Mouse (Mus musculus): ENCODE measurements around the gene Prkd2. TPM values are rescaled to one million over a fixed set of nuclear protein-coding genes. Genes with fewer than 3 reads are reported as not detected.

The Prkd2 gene
- polyA plus RNA-seq, 1 experiment from 2014 or later: 8.4 TPM

DNA sequence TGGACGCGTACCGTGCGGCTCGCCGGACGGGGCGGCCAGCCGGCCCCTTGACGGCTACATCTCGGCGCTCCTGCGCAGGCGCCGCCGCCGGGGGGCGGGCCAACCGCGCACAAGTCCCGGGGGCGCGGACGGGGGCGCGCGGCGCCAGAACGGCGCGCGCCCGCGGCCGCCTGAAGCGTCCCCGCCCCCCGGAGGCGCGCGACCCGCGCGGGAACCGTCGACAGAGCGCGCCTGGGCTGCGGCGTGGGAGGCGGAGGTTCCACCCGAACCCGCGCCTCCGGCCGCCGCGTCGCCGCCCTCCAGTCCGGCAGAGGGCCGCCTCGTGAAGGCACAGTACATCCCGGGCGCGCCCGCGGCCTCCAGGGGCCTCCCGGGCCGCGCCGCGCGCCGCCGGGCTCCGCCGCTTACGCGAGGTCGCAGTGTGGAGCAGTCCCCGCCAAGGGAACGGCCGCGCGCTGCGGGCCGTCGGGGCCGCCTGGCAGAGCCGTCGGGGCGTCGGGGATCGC, 42.6 kb downstream of the Prkd2 start:
- peak; percentile 29 for ATAC-seq (replicated peaks; ENCODE audit: low FRiP score)
- H3K27ac ChIP-seq (ENCODE audit: low read depth, low read length): no peak overlapping the region
- no peak for DNase-seq (ENCODE audit: low spot score)
- WGBS: 17% methylated on average over 89 of the region's 95 CpGs
- peaks cover 25% of the 10 kb centered on the region for H3K36me3 ChIP-seq (ENCODE audit: control insufficient read depth, insufficient read depth, low read length)
- H3K4me1 ChIP-seq (replicated peaks; ENCODE audit: control insufficient read depth, insufficient read depth, low read length): peaks cover 4% of the 10 kb centered on the region
- H3K9ac ChIP-seq (ENCODE audit: low read depth, low read length): no peak overlapping the region
- H3K27me3 ChIP-seq (replicated peaks; ENCODE audit: control insufficient read depth, insufficient read depth, low read length): peaks cover 62% of the 10 kb centered on the region
- peak overlapping the region; percentile 41 for H3K4me3 ChIP-seq (ENCODE audit: low read depth, low read length)
- peaks cover 8% of the 10 kb centered on the region for H3K9me3 ChIP-seq (ENCODE audit: control insufficient read depth, low read length)
- peak overlapping the region; percentile 53 for H3K4me2 ChIP-seq

- no peak for DNase-seq (ENCODE audit: low spot score)
- peaks cover 65% of the 10 kb centered on the region for H3K27me3 ChIP-seq (replicated peaks; ENCODE audit: control insufficient read depth, insufficient read depth, low read length)
- no peaks in the 10 kb centered on the region; the same call in 1 of the 2 replicates for H3K4me1 ChIP-seq (replicated peaks; ENCODE audit: control insufficient read depth, insufficient read depth, low read length)
- H3K4me3 ChIP-seq (ENCODE audit: low read depth, low read length): peak overlapping the region; percentile 41
- no peak for ATAC-seq (replicated peaks; ENCODE audit: low FRiP score)
- no peak overlapping the region for H3K9ac ChIP-seq (ENCODE audit: low read depth, low read length)
- H3K27ac ChIP-seq (ENCODE audit: low read depth, low read length): no peak overlapping the region
- WGBS: 40% methylated on average over 57 of the region's 59 CpGs
- H3K9me3 ChIP-seq (ENCODE audit: control insufficient read depth, low read length): peaks cover 8% of the 10 kb centered on the region
- H3K4me2 ChIP-seq: peak overlapping the region; percentile 53; the same call in 1 of the 2 replicates
- peaks cover 25% of the 10 kb centered on the region for H3K36me3 ChIP-seq (ENCODE audit: control insufficient read depth, insufficient read depth, low read length)
These were observed 43.2 kb downstream of the Prkd2 start for GRCm38 (mm10) chr7:16885905-16886304.

DNA sequence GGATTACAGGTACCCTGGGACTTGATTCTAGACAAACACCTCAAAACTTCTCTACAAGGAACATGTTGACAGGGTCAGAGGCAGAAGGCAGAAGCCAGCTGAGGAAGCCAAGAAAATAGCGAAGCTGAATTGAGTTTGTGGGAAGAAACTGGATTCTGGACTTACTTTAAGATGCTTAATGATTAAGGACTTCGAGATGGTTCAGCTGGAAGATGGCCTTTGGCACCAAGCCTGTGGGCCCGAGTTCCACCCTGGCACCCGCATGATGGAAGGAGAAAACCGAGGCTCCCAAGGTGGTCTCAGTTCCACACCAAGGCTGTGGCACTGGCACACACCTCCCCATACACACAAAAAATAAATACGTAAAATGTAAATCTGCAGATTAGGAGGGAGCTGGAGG, 47.8 kb downstream of the Prkd2 start:
- ATAC-seq (replicated peaks; ENCODE audit: low FRiP score): no peak
- H3K9ac ChIP-seq (ENCODE audit: low read depth, low read length): no peak overlapping the region
- H3K4me1 ChIP-seq (replicated peaks; ENCODE audit: control insufficient read depth, insufficient read depth, low read length): peaks cover 15% of the 10 kb centered on the region
- WGBS: 40% methylated on average over 6 of the region's 6 CpGs
- peaks cover 10% of the 10 kb centered on the region for H3K36me3 ChIP-seq (ENCODE audit: control insufficient read depth, insufficient read depth, low read length)
- peak overlapping the region; percentile 65; the same call in 1 of the 2 replicates for H3K27ac ChIP-seq (ENCODE audit: low read depth, low read length)
- peaks cover 6% of the 10 kb centered on the region for H3K9me3 ChIP-seq (ENCODE audit: control insufficient read depth, low read length)
- DNase-seq (ENCODE audit: low spot score): no peak
- H3K4me3 ChIP-seq (ENCODE audit: low read depth, low read length): no peak overlapping the region
- H3K27me3 ChIP-seq (replicated peaks; ENCODE audit: control insufficient read depth, insufficient read depth, low read length): peaks cover 74% of the 10 kb centered on the region
- peak overlapping the region; percentile 81 for H3K4me2 ChIP-seq

DNA sequence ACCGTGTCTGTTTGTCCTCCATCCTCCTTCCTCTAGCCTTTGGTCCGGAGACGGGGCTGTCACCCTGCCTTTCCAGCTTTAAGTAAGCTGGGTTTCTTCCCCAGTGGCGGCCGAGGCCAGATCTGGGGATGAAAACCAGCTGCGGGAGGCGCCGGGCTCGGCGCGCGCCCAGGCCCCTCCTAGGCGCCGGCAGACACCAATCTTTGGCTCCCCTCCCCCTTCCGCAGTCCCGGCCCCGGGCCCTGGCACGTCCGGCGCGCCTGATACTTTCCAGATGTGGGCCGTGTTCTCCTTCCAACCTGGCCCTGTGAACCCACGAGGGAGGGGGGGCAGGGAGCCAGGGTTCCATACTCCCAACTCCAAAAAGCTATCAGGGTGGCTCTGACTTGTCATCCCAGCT, 48.2 kb downstream of the Prkd2 start:
- Histone ChIP-seq H3K27me3 (replicated peaks; ENCODE audit: control insufficient read depth, insufficient read depth, low read length) (peaks cover 70% of the 10 kb centered on the region), H3K9me3 (ENCODE audit: control insufficient read depth, low read length) (peaks cover 3% of the 10 kb centered on the region; the same call in 1 of the 2 replicates), H3K36me3 (ENCODE audit: control insufficient read depth, insufficient read depth, low read length) (peaks cover 6% of the 10 kb centered on the region), H3K27ac (ENCODE audit: low read depth, low read length) (peak overlapping the region; percentile 65; the same call in 1 of the 2 replicates), H3K9ac (ENCODE audit: low read depth, low read length) (no peak overlapping the region), H3K4me3 (ENCODE audit: low read depth, low read length) (no peak overlapping the region), H3K4me2 (peak overlapping the region; percentile 81), H3K4me1 (replicated peaks; ENCODE audit: control insufficient read depth, insufficient read depth, low read length) (peaks cover 15% of the 10 kb centered on the region)
- DNase-seq (ENCODE audit: low spot score): peak; percentile 81
- 4% methylated on average over 23 of the region's 23 CpGs for WGBS
- ATAC-seq (replicated peaks; ENCODE audit: low FRiP score): no peak

DNA sequence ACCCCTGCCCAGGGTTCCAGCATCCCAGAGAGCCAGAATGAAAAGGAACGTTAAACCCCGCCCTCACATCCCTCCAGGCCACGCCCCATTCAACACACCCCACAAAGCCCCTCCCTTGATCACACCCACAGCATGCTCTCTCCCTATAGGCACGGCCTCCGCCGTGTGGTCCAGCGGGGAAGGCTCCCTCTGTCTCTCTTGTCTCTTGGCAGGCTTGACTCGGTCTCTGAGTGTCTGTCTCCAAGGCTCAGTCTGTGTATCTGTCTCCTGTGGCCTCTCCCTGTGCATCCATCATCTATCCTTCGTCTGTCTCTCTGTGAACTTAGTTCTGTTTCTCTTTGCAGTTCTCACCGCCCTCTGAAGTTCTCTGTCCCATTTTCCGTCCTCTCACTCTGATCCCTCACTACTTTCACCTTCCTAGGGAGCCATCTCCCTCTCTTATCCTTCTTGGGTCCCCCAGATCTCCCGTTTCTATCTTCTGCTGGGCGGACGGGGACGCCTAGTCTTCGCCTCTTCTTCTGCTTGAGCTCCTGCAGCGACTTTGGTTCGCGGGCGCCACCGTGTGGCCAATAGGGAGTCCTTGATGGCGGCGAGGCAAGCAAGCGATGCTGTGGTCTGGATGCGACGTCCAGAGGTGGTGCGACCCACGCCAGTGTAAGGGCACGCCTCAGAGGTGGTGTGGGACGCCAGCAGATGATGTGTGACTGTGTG, 49.1 kb downstream of the Prkd2 start, which contains the start of gene Gng8:
TSS of gene Gng8 (plus strand) at position 146 of the 711 bp plus-strand sequence.
- no peak within 1 kb of the TSS for H3K9ac ChIP-seq (ENCODE audit: low read depth, low read length)
- H3K27me3 ChIP-seq (replicated peaks; ENCODE audit: control insufficient read depth, insufficient read depth, low read length): peaks cover 61% of the 10 kb centered on the region
- WGBS: 2% methylated on average over 30 of the region's 30 CpGs
- peak within 1 kb of the TSS; percentile 81 for H3K4me2 ChIP-seq
- ATAC-seq (replicated peaks; ENCODE audit: low FRiP score) (peak; percentile 85), DNase-seq (ENCODE audit: low spot score) (peak; percentile 86)
- H3K4me3 ChIP-seq (ENCODE audit: low read depth, low read length): peak within 1 kb of the TSS; percentile 35
- peaks cover 15% of the 10 kb centered on the region for H3K4me1 ChIP-seq (replicated peaks; ENCODE audit: control insufficient read depth, insufficient read depth, low read length)
- H3K36me3 ChIP-seq (ENCODE audit: control insufficient read depth, insufficient read depth, low read length): no peaks in the 10 kb centered on the region
- H3K9me3 ChIP-seq (ENCODE audit: control insufficient read depth, low read length): no peaks in the 10 kb centered on the region
- H3K27ac ChIP-seq (ENCODE audit: low read depth, low read length): peak within 1 kb of the TSS; percentile 65

DNA sequence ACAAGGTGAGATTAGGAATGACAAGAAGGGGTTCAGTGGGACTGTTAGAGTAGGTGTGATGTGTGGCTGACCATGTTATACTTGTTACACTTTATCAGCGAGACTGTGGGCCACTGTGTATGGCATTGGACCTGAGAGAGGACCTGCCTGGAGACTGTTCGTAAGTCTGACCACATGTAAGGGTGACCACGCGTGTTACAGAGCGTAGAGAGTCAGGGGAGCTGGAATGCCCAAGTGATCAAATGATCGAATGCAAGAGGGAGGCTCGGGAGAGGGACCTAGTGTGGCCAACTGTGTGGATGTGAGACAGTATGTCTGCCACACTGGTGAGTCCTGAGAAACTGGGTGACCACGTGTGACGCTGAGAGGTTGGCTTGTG, 49.6 kb downstream of the Prkd2 start:
- H3K9me3 ChIP-seq (ENCODE audit: control insufficient read depth, low read length): no peaks in the 10 kb centered on the region
- H3K36me3 ChIP-seq (ENCODE audit: control insufficient read depth, insufficient read depth, low read length): no peaks in the 10 kb centered on the region
- peak overlapping the region; percentile 81 for H3K4me2 ChIP-seq
- ATAC-seq (replicated peaks; ENCODE audit: low FRiP score): 0 out of 2 replicates have a peak, but pooled peaks have one; percentile 1
- H3K27me3 ChIP-seq (replicated peaks; ENCODE audit: control insufficient read depth, insufficient read depth, low read length): peaks cover 56% of the 10 kb centered on the region
- peaks cover 15% of the 10 kb centered on the region for H3K4me1 ChIP-seq (replicated peaks; ENCODE audit: control insufficient read depth, insufficient read depth, low read length)
- peak overlapping the region; percentile 35 for H3K4me3 ChIP-seq (ENCODE audit: low read depth, low read length)
- no peak overlapping the region for H3K27ac ChIP-seq (ENCODE audit: low read depth, low read length)
- H3K9ac ChIP-seq (ENCODE audit: low read depth, low read length): no peak overlapping the region
- WGBS: 41% methylated on average over 9 of the region's 9 CpGs
- no peak for DNase-seq (ENCODE audit: low spot score)

- peaks cover 15% of the 10 kb centered on the region for H3K4me1 ChIP-seq (replicated peaks; ENCODE audit: control insufficient read depth, insufficient read depth, low read length)
- 8% methylated on average over 5 of the region's 6 CpGs for WGBS
- DNase-seq (ENCODE audit: low spot score) (no peak), ATAC-seq (replicated peaks; ENCODE audit: low FRiP score) (no peak)
- H3K27me3 ChIP-seq (replicated peaks; ENCODE audit: control insufficient read depth, insufficient read depth, low read length): peaks cover 47% of the 10 kb centered on the region
- H3K27ac ChIP-seq (ENCODE audit: low read depth, low read length): no peak overlapping the region
- no peak overlapping the region for H3K9ac ChIP-seq (ENCODE audit: low read depth, low read length)
- H3K36me3 ChIP-seq (ENCODE audit: control insufficient read depth, insufficient read depth, low read length): no peaks in the 10 kb centered on the region
- H3K4me3 ChIP-seq (ENCODE audit: low read depth, low read length): no peak overlapping the region
- no peaks in the 10 kb centered on the region for H3K9me3 ChIP-seq (ENCODE audit: control insufficient read depth, low read length)
- no peak overlapping the region for H3K4me2 ChIP-seq
These were observed 50.9 kb downstream of the Prkd2 start for GRCm38 (mm10) chr7:16893612-16894011.

DNA sequence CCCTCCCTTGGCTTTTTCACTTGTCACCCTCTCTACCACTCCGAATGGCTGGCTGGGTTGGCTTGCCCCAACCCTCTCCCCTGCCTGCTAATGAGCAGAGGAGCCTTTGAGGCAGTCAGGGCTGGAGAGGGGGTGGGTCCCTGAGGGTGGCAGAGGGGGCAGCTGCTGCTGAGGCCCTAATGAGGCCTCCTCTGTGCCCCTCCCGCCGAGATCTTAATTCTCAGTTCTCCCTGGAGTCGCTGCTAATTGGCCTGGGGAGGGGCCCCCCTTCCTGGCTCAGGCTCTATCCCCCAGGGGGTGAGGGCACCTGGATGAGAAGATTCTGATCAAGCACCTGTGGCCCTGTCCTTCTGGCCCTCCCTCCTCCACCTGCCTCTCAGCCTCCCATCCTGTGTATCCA, 51.6 kb downstream of the Prkd2 start:
- Histone ChIP-seq H3K27ac (ENCODE audit: low read depth, low read length) (no peak overlapping the region), H3K36me3 (ENCODE audit: control insufficient read depth, insufficient read depth, low read length) (no peaks in the 10 kb centered on the region), H3K9ac (ENCODE audit: low read depth, low read length) (no peak overlapping the region), H3K27me3 (replicated peaks; ENCODE audit: control insufficient read depth, insufficient read depth, low read length) (peaks cover 45% of the 10 kb centered on the region), H3K9me3 (ENCODE audit: control insufficient read depth, low read length) (no peaks in the 10 kb centered on the region), H3K4me2 (peak overlapping the region; percentile 56; the same call in 1 of the 2 replicates), H3K4me1 (replicated peaks; ENCODE audit: control insufficient read depth, insufficient read depth, low read length) (peaks cover 15% of the 10 kb centered on the region), H3K4me3 (ENCODE audit: low read depth, low read length) (no peak overlapping the region)
- DNase-seq (ENCODE audit: low spot score) (no peak), ATAC-seq (replicated peaks; ENCODE audit: low FRiP score) (no peak)
- 6% methylated on average over 4 of the region's 4 CpGs for WGBS

All from liver, embryonic 11.5 days (tissue).